8 mouse cellular contexts compared by ENCODE assay signal in the genomic region with DNA sequence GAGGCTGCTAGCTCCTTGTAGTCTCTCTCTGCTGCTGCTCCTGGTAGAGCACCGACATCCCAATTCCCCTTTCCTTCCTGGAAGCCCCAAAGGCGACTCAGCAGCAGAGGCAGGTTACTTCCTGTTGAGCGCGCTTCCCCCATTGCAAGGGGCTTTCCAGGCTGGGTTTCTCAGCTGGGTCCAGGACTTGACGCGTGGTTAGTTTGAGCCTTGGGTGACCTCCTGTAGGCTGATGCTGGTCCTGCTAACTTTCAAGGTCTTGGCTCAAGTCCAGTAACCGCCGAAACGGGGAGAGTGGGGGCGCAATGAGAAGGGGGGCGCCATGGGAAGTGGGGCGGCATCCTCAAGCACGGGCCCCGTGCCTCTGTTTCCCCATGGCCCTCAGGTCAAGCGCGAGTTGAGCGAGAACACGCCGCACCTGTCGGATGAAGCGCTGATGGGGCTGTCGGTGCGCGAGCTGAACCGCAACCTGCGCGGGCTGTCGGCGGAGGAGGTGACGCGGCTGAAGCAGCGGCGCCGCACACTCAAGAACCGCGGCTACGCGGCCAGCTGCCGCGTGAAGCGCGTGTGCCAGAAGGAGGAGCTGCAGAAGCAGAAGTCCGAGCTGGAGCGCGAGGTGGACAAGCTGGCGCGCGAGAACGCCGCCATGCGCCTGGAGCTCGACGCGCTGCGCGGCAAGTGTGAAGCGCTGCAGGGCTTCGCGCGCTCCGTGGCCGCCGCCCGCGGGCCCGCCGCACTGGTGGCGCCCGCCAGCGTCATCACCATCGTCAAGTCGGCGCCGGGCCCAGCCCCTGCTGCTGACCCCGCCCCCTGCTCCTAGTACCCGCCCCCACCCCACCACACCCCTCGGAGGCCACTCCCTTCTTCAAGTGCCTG. TPM values are rescaled to one million over a fixed set of nuclear protein-coding genes. Genes with fewer than 3 reads are reported as not detected.
DNase-seq lines count a peak whose midpoint lies in the region; ATAC-seq lines count a peak whose summit lies in the region.

No protein-coding gene starts in this region.

- H3K4me1 ChIP-seq in forebrain, embryonic 16.5 days (replicated peaks; ENCODE audit: control insufficient read depth, insufficient read depth, low read length) = peaks cover 15% of the 10 kb centered on the region
- H3K4me1 ChIP-seq in hindbrain, embryonic 13.5 days (replicated peaks) = peaks cover 30% of the 10 kb centered on the region

- H3K27ac ChIP-seq in forebrain, embryonic 16.5 days (ENCODE audit: low read length) = no peak overlapping the region
- H3K27ac ChIP-seq in hindbrain, embryonic 13.5 days = peak overlapping the region; percentile 23; the same call in 1 of the 2 replicates

- ATAC-seq in forebrain, embryonic 16.5 days = peak; percentile 82
- ATAC-seq in hindbrain, embryonic 13.5 days (ENCODE audit: low FRiP score) = peak; percentile 81
- peak; percentile 80 for ATAC-seq in megakaryocyte, adult 5-6 weeks (ENCODE audit: poor library complexity, severe bottlenecking)

- peak; percentile 85 for DNase-seq in CD4-positive helper T cell, adult 2 months (ENCODE audit: low read depth, low spot score)
- peak; percentile 81 for DNase-seq in adrenal gland, postnatal 10 days
- DNase-seq in left cerebral cortex, postnatal 25 days (ENCODE audit: low spot score in 2 of 2) = peak; percentile 60 to 74
- peak; percentile 87 for DNase-seq in retina, postnatal 1 day
- peak; percentile 89 for DNase-seq in thymus, postnatal 4 days

- intact Hi-C loops in left cerebral cortex, postnatal 25 days (cut with DNase I) = no loop called here

- peak overlapping the region; percentile 100 for H3K4me2 ChIP-seq in forebrain, embryonic 16.5 days (ENCODE audit: low read length)
- peak overlapping the region; percentile 95 for H3K4me2 ChIP-seq in hindbrain, embryonic 13.5 days

- H3K36me3 ChIP-seq in forebrain, embryonic 16.5 days (ENCODE audit: control insufficient read depth, insufficient read depth) = peaks cover under 1% of the 10 kb centered on the region
- peaks cover 14% of the 10 kb centered on the region for H3K36me3 ChIP-seq in hindbrain, embryonic 13.5 days

- peak overlapping the region; percentile 67 for H3K9ac ChIP-seq in forebrain, embryonic 16.5 days (replicated peaks; ENCODE audit: low read depth, low read length)
- H3K9ac ChIP-seq in hindbrain, embryonic 13.5 days = peak overlapping the region; percentile 74

- WGBS in forebrain, embryonic 16.5 days = under 1% methylated on average over 58 of the region's 77 CpGs
- under 1% methylated on average over 74 of the region's 77 CpGs for WGBS in hindbrain, embryonic 13.5 days

- peak overlapping the region; percentile 52 for H3K4me3 ChIP-seq in forebrain, embryonic 16.5 days (replicated peaks; ENCODE audit: low read length)
- H3K4me3 ChIP-seq in hindbrain, embryonic 13.5 days = peak overlapping the region; percentile 46

- no peaks in the 10 kb centered on the region for H3K9me3 ChIP-seq in forebrain, embryonic 16.5 days (ENCODE audit: control insufficient read depth, low read length)
- no peaks in the 10 kb centered on the region for H3K9me3 ChIP-seq in hindbrain, embryonic 13.5 days

- H3K27me3 ChIP-seq in forebrain, embryonic 16.5 days (replicated peaks; ENCODE audit: control insufficient read depth, insufficient read depth, low read length) = 0 out of 2 replicates have a peak, but pooled peaks cover 4% of the 10 kb centered on the region
- H3K27me3 ChIP-seq in hindbrain, embryonic 13.5 days = peaks cover 34% of the 10 kb centered on the region

RNA-seq across cellular contexts. Expression of gene Maff, which starts 10.9 kb away (rescaled TPM):
- 10 to 100 TPM in 1 of 2 experiments, 1 to 10 TPM in 1; 3.6 to 10.8 TPM for total RNA-seq in adrenal gland, postnatal 10 days (2021)
- polyA plus RNA-seq in forebrain, embryonic 16.5 days (2015; fragmentation: Nextera tagmentation; extraction: Ambion mirVana) = 0.97 and 1.1 TPM in 2 replicates
- 0.83 and 0.84 TPM in 2 replicates for polyA plus RNA-seq in hindbrain, embryonic 13.5 days (2015; fragmentation: Nextera tagmentation; extraction: Ambion mirVana)
- 1 to 10 TPM; 1.3 to 1.8 TPM for total RNA-seq in left cerebral cortex, postnatal 25 days (2021)
- total RNA-seq in megakaryocyte, adult 5-6 weeks (2015) = 1.7 and 5.4 TPM in 2 replicates
- total RNA-seq in megakaryocyte, adult 5-6 weeks (2017) = 1.4 and 2.7 TPM in 2 replicates

RNA-seq across cellular contexts. Expression of gene Pla2g6, which starts 29.1 kb away (rescaled TPM):
- 10 to 100 TPM; 27.0 to 27.5 TPM for total RNA-seq in adrenal gland, postnatal 10 days (2021)
- polyA plus RNA-seq in forebrain, embryonic 16.5 days (2015; fragmentation: Nextera tagmentation; extraction: Ambion mirVana) = 26.4 and 31.0 TPM in 2 replicates
- polyA plus RNA-seq in hindbrain, embryonic 13.5 days (2015; fragmentation: Nextera tagmentation; extraction: Ambion mirVana) = 34.5 and 35.5 TPM in 2 replicates
- total RNA-seq in left cerebral cortex, postnatal 25 days (2021) = 10 to 100 TPM; 20.6 to 22.4 TPM
- 1.3 and 2.7 TPM in 2 replicates for total RNA-seq in megakaryocyte, adult 5-6 weeks (2015)
- 1.4 TPM in 2 replicates for total RNA-seq in megakaryocyte, adult 5-6 weeks (2017)

RNA-seq across cellular contexts. Expression of gene Tmem184b, which starts 46.1 kb away (rescaled TPM):
- total RNA-seq in adrenal gland, postnatal 10 days (2021) = 10 to 100 TPM; 51.4 to 56.6 TPM
- 43.4 and 44.0 TPM in 2 replicates for polyA plus RNA-seq in forebrain, embryonic 16.5 days (2015; fragmentation: Nextera tagmentation; extraction: Ambion mirVana)
- polyA plus RNA-seq in hindbrain, embryonic 13.5 days (2015; fragmentation: Nextera tagmentation; extraction: Ambion mirVana) = 37.7 and 39.2 TPM in 2 replicates
- 10 to 100 TPM; 57.2 to 67.5 TPM for total RNA-seq in left cerebral cortex, postnatal 25 days (2021)
- 31.1 and 33.3 TPM in 2 replicates for total RNA-seq in megakaryocyte, adult 5-6 weeks (2015)
- total RNA-seq in megakaryocyte, adult 5-6 weeks (2017) = 10.4 and 12.2 TPM in 2 replicates

Comparison
In these comparisons a context has a peak if more than half of its experiments do, and no peak if none do; other contexts are left out.
1. RNA of gene Pla2g6, which starts 29.1 kb away (total RNA-seq): 27.0 to 27.5 TPM in adrenal gland, postnatal 10 days and 20.6 to 22.4 TPM in left cerebral cortex, postnatal 25 days; 1.3 to 2.7 TPM in megakaryocyte, adult 5-6 weeks; every median in the first group is over 4 times any median in the second.
2. Peak in every context shown above with its lines, with median percentiles within 50 percentile points of each other: DNase-seq and ATAC-seq.